Mouse (Mus musculus) erythroblast, embryonic 14.5 days (primary cell): ENCODE measurements around the gene Slc31a2. TPM values are rescaled to one million over a fixed set of nuclear protein-coding genes. Genes with fewer than 3 reads are reported as not detected.

ENCODE experiments used
- H3K27me3 ChIP-seq: 2 replicates; pipeline ENCODE4 v1.6.1; 2012; ENCODE audit warnings: inconsistent platforms; ENCODE audit not compliant: control insufficient read depth
- H3K36me3 ChIP-seq: 2 replicates; pipeline ENCODE4 v1.6.1; 2012; ENCODE audit warnings: mild to moderate bottlenecking, inconsistent platforms; ENCODE audit not compliant: control insufficient read depth
- H3K4me1 ChIP-seq: 2 replicates; pipeline ENCODE4 v1.6.1; 2012; ENCODE audit warnings: inconsistent platforms; ENCODE audit not compliant: control insufficient read depth
- H3K4me3 ChIP-seq: replicated peaks from 2 replicates; pipeline ENCODE3; 2012; ENCODE audit warnings: moderate library complexity, mild to moderate bottlenecking, inconsistent platforms
- H3K9me3 ChIP-seq: 2 replicates; pipeline ENCODE4 v1.6.1; 2012; ENCODE audit warnings: low read length, inconsistent platforms, mixed read lengths; ENCODE audit not compliant: control insufficient read depth
- GATA1 ChIP-seq: IDR thresholded peaks from 2 replicates; pipeline ENCODE4 v1.6.1; 2012; ENCODE audit warnings: low read length, inconsistent platforms, mixed read lengths
- TAL1 ChIP-seq: IDR thresholded peaks from 3 replicates; pipeline ENCODE4 v1.6.1; 2012; ENCODE audit warnings: low read length, inconsistent platforms, mixed read lengths
- polyA plus RNA-seq: library from polyadenylated mRNA; stranded (reverse); fragments of >175 nt; gene quantifications from 2 replicates; pipeline ENCODE4 v1.2.3, GENCODE M21; 2012

Slc31a2 gene
- polyA plus RNA-seq, 1 experiment = not detected

DNA sequence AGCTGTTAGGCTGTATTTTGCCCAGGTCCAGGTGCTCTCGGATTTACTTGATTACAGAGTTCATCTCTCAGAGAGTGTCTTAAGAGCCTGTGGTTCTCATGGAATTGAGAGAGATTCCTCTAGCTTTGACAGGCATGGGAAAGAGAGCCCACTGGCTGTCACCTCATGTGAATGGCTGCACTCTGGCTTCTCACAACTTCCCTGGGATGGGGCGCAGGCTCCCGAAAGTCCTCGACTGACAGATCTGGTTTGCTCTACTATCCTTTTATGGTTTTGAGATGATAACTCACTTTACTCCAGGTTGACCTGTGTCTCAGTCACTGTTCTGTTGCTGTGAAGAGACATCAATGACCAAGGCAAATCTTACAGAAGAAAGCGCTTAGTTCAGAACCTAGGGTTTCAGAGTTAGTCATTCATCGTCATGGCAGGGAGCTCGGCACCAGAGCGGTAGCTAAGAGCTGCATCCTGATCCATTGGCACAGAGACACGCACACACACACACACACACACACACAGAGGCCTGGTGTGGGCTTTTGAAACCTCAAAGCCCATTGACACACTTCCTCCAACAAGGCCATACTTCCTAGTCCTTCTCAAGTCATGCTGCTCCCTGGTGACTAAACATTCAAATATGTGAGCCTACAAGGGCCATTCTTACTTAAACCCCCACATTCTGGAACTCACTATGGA is 28.6 kb downstream of the Slc31a2 start:
- Histone ChIP-seq H3K9me3 (no peaks in the 10 kb centered on the region), H3K4me1 (peaks cover 15% of the 10 kb centered on the region), H3K4me3 (no peak overlapping the region), H3K27me3 (peaks cover 9% of the 10 kb centered on the region), H3K36me3 (no peaks in the 10 kb centered on the region)
- TF ChIP-seq GATA1 (no peak), TAL1 (no peak)

DNA sequence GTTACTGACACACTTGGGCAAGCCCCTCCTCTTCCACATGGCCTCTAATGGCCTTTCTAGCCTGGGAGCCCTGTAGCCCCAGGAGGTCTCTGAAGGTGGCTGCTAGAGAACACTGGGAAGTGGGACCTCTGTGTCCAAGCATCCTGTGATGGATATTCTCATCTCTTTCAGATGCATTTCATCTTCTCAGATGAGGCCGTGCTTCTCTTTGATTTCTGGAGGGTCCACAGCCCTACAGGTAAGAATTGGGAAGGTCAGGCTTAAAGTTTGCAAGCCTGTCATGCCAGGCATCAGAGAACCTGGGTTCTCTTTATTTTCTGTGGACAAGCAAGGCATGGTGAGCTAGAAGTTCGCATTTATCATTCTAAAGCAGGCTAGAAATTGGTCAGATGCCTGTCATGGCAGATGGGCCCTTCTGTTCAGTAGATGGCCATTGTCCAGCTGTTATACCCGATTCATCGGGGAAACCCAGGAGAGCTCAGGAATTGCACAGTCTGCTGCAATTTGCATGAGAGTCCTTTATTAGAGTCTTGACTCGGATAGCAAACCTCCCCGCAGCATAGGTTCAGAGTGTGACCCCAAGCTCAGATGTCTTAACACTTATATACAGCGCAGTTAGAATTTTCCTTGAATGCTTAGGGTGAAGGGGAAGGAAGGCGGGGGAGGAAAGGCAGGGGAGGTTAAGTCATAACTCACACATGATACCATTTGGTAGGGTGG is 30.3 kb downstream of the Slc31a2 start:
- peaks cover under 1% of the 10 kb centered on the region for H3K27me3 ChIP-seq
- peaks cover 12% of the 10 kb centered on the region for H3K36me3 ChIP-seq
- H3K4me3 ChIP-seq = no peak overlapping the region
- H3K4me1 ChIP-seq = peaks cover 3% of the 10 kb centered on the region
- no peaks in the 10 kb centered on the region for H3K9me3 ChIP-seq
- TF ChIP-seq GATA1 (no peak), TAL1 (no peak)

DNA sequence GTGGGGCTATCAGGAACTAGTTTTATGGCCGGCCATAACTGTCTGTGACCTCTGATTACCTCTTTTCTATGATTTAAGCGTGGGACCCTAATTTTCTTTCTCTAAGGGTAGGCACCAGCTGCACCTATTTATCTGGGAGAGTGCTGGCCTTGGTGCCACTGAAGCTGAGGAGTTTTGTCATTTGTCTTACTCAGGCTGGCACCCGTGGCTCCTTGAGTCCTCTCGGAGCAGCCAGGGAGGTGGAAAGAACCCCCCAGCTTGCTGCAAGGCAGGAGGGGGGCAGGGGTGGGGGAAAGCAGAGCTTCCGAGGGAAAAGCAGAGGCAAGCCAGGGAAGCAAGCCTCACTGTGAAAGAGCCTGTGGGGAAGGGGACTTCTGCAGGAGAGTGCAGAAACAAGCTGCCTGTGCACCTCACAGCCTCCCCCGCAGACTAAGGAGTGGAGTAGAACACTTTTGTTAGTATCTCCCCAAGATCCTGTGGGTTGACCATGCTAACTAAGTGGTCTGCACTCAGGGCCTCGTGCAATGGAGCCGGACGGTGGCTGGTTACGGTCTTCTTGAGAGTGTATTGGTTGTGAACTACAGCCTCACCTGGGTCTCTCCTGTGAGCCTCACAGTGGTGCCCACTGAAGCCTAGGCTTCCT is 31.0 kb downstream of the Slc31a2 start:
- Histone ChIP-seq H3K27me3 (no peaks in the 10 kb centered on the region), H3K36me3 (peaks cover 18% of the 10 kb centered on the region), H3K4me1 (peaks cover 2% of the 10 kb centered on the region; the same call in 1 of the 2 replicates), H3K4me3 (no peak overlapping the region), H3K9me3 (no peaks in the 10 kb centered on the region)
- no peak for TF ChIP-seq GATA1
- TF ChIP-seq TAL1 = no peak

DNA sequence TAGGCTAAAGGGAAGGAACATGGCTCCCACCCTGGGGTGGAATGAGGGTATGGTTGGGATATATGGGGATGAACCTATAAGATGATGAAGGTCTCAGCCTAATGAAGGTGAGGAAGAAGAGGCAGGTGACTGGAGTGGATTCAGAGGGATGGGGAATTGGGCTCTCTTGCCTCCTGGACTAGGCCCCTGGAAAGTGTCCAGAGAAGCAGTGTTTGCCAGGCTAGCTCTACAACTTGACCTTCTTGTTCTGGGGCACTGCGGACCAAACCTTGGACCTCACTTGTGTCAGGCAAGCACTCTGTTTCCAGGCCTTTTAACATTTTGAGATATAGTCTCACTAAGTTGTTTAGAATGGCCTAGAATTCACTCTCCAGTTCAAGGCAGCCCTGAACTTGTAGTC is 32.4 kb downstream of the Slc31a2 start:
- Histone ChIP-seq H3K4me3 (no peak overlapping the region), H3K4me1 (peaks cover 2% of the 10 kb centered on the region; the same call in 1 of the 2 replicates), H3K27me3 (no peaks in the 10 kb centered on the region), H3K9me3 (no peaks in the 10 kb centered on the region), H3K36me3 (peaks cover 32% of the 10 kb centered on the region)
- TF ChIP-seq TAL1 (no peak), GATA1 (no peak)

DNA sequence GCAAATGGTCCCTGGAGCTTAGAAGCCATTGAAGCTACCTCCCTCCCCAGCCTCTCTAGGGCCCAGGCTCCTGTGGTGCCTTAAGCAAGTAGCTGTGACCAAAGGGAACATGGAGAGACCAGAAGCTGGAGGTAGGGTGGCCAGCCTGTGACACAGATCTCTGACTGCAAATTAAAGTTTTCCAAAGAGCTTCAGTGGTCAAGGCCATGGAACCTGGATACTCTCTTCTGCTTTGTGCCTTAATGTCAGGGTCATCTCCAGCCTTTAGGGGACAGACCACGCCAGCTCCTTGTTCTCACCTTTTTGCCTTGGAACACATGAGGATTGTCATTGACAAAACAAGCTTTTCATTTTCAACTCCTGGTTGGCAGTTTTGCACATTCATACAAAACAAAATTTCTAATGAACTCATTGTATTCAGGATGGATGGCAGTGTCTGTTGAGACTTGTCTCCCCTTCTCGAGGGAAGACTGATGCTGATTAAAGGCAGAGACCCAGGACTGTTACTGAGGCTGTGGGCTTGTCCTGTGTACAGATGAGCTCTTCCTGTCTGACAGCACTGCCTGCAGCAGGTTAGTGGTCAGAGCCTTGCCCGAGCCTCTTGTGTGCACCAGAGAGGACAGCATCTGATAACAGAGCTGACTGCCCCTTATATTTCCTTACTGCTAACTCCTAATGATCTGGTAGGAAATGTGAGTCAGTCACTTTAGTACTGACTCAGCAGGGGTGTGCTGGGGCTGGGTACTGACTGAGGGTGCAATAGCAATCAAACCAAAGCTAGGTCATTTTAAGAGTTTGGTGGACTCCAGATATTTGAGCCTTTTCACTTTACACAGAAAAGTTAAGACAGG is 35.1 kb downstream of the Slc31a2 start:
- Histone ChIP-seq H3K9me3 (no peaks in the 10 kb centered on the region), H3K36me3 (peaks cover 59% of the 10 kb centered on the region)
- TF ChIP-seq TAL1 (no peak), GATA1 (no peak)

DNA sequence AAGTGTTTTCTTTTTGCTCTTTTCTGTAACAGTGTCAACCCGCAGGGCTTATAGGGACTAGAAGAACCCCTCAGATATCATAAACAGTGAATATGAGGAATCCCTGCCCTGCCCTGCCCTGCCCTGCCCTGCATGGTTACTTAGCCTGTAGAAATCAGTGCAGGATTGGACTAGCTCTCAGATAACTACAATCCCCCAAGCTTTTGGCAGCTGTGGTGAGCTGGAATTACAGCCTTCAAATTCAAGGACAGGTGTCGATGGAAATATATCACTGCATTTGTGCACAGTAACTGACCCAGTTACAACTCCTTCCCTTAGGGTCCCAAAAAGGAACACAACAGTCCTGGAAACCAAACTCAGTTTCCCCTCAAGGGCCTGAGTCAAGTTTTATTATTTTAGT is 37.6 kb downstream of the Slc31a2 start:
- Histone ChIP-seq H3K36me3 (peaks cover 84% of the 10 kb centered on the region), H3K4me3 (no peak overlapping the region), H3K9me3 (no peaks in the 10 kb centered on the region), H3K4me1 (peaks cover 2% of the 10 kb centered on the region; the same call in 1 of the 2 replicates), H3K27me3 (no peaks in the 10 kb centered on the region)
- TF ChIP-seq TAL1 (no peak), GATA1 (no peak)

More for the DNA sequence above, 35.1 kb downstream of the Slc31a2 start:
- H3K4me1 ChIP-seq = peaks cover 2% of the 10 kb centered on the region; the same call in 1 of the 2 replicates
- no peaks in the 10 kb centered on the region for H3K27me3 ChIP-seq
- H3K4me3 ChIP-seq = no peak overlapping the region

DNA sequence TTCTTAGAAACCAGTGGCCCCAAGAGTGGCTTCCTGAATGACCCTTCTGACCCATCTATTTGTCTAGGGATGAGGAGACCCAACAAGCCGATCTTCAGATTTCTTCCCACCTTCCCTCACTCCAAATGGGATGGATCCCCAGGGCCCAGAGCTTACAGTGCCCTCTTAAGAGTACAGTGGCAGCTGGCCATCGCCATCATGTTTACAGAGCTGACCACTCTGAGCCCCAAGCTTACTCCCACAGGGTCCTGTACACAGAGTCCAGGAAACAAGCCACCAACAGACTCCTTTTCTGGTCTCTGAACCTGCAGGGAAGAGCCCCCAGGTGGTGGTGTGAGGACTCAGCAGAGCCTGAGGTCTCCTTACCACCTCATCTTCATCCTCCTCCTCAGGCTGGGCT is 40.4 kb downstream of the Slc31a2 start:
- peaks cover 96% of the 10 kb centered on the region for H3K36me3 ChIP-seq
- no peak overlapping the region for H3K4me3 ChIP-seq
- no peaks in the 10 kb centered on the region for H3K9me3 ChIP-seq
- no peaks in the 10 kb centered on the region for H3K27me3 ChIP-seq
- TF ChIP-seq TAL1 = no peak
- TF ChIP-seq GATA1 = no peak
- H3K4me1 ChIP-seq = no peaks in the 10 kb centered on the region

DNA sequence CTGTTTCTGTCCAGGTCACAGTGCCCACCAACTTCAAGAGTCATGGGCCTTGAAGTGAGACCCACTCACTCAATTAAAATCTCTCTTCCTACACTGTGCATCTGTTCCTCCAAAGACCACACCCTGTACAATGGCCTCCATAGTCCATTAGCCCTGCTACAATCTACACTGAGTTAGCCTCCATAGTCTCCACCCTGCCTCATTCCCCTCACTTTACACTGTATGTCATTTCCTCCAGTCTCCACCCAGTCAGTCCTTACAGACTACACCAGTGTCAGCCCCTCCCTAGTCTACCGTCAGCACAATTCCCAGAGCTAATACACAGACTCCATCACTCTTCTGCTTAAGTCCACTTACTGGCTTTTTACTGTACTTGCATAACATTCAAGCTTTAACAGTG is 40.9 kb downstream of the Slc31a2 start:
- peaks cover 98% of the 10 kb centered on the region for H3K36me3 ChIP-seq
- no peaks in the 10 kb centered on the region for H3K27me3 ChIP-seq
- no peak overlapping the region for H3K4me3 ChIP-seq
- H3K4me1 ChIP-seq = no peaks in the 10 kb centered on the region
- TF ChIP-seq GATA1 (no peak), TAL1 (no peak)
- H3K9me3 ChIP-seq = no peaks in the 10 kb centered on the region
